Mouse (Mus musculus) neural tube, embryonic 13.5 days (tissue): ENCODE measurements around the gene Stx16. TPM values are rescaled to one million over a fixed set of nuclear protein-coding genes. Genes with fewer than 3 reads are reported as not detected.

ENCODE experiments used
- ATAC-seq: fragments of 200-750 bp; cut with Nextera tagmentation; 2 replicates; pipeline ENCODE4 v1.8.0; 2017; ENCODE audit warnings: low read depth, mild to moderate bottlenecking, moderate TSS enrichment, moderate library complexity
- H3K27ac ChIP-seq: fragments of 300-500 bp; sonication (generic); replicated peaks from 2 replicates; pipeline ENCODE4 v1.5.1; 2015; ENCODE audit warnings: moderate library complexity, mild to moderate bottlenecking, inconsistent platforms
- H3K27me3 ChIP-seq: fragments of 300-500 bp; sonication (generic); 2 replicates; pipeline ENCODE4 v1.6.1; 2015; ENCODE audit warnings: mild to moderate bottlenecking, inconsistent platforms
- H3K36me3 ChIP-seq: fragments of 300-500 bp; sonication (generic); 2 replicates; pipeline ENCODE4 v1.6.1; 2015; ENCODE audit warnings: mild to moderate bottlenecking, inconsistent platforms
- H3K4me1 ChIP-seq: fragments of 300-500 bp; sonication (generic); replicated peaks from 2 replicates; pipeline ENCODE4 v1.6.1; 2015; ENCODE audit warnings: inconsistent platforms
- H3K4me2 ChIP-seq: fragments of 300-500 bp; sonication (generic); 2 replicates; pipeline ENCODE4 v1.6.1; 2015; ENCODE audit warnings: inconsistent platforms, mild to moderate bottlenecking, moderate library complexity
- H3K4me3 ChIP-seq: fragments of 300-500 bp; sonication (generic); 2 replicates; pipeline ENCODE4 v1.5.1; 2015; ENCODE audit warnings: mild to moderate bottlenecking, inconsistent platforms
- H3K9ac ChIP-seq: fragments of 300-500 bp; sonication (generic); 2 replicates; pipeline ENCODE4 v1.6.1; 2015; ENCODE audit warnings: moderate library complexity, mild to moderate bottlenecking, inconsistent platforms
- H3K9me3 ChIP-seq: fragments of 300-500 bp; sonication (generic); 2 replicates; pipeline ENCODE4 v1.6.1; 2016; ENCODE audit warnings: inconsistent platforms
- WGBS: fragments of 180-500 bp; shearing (Covaris S2); methylation state at CpG from one replicate; pipeline ENCODE4 v1.1.7; 2015; 5-methylcytosine and 5-hydroxymethylcytosine counted together
- polyA plus RNA-seq: library from polyadenylated mRNA; unstranded; fragments of >200 nt; fragmentation: Nextera tagmentation; extraction: Ambion mirVana; gene quantifications from 2 replicates; pipeline ENCODE4 v1.2.1, GENCODE M21; 2015

The Stx16 gene
- polyA plus RNA-seq, 1 experiment from 2014 or later, result 10.6 TPM

GRCm38 (mm10) chr2:174116929-174117328 is 40.8 kb downstream of the Stx16 start:
- 0 out of 2 replicates have a peak overlapping the region, but pooled peaks have one; percentile 4 for H3K4me2 ChIP-seq
- peaks cover 20% of the 10 kb centered on the region for H3K36me3 ChIP-seq
- H3K9ac ChIP-seq, result peak overlapping the region; percentile 14; the same call in 1 of the 2 replicates
- H3K27me3 ChIP-seq, result no peaks in the 10 kb centered on the region
- no peak overlapping the region for H3K4me3 ChIP-seq
- 40% methylated on average over 16 of the region's 16 CpGs for WGBS
- H3K4me1 ChIP-seq, result peaks cover 10% of the 10 kb centered on the region; the same call in 1 of the 2 replicates
- ATAC-seq, result no peak
- no peak overlapping the region for H3K27ac ChIP-seq
- H3K9me3 ChIP-seq, result no peaks in the 10 kb centered on the region

GRCm38 (mm10) chr2:174118141-174118540 is 42.0 kb downstream of the Stx16 start:
- peak; percentile 70; the same call in 1 of the 2 replicates for ATAC-seq
- no peak overlapping the region for H3K9ac ChIP-seq
- H3K4me3 ChIP-seq, result no peak overlapping the region
- peaks cover 10% of the 10 kb centered on the region; the same call in 1 of the 2 replicates for H3K4me1 ChIP-seq
- H3K9me3 ChIP-seq, result no peaks in the 10 kb centered on the region
- no peak overlapping the region for H3K27ac ChIP-seq
- H3K36me3 ChIP-seq, result peaks cover 20% of the 10 kb centered on the region
- no peak overlapping the region for H3K4me2 ChIP-seq
- no peaks in the 10 kb centered on the region for H3K27me3 ChIP-seq
- 40% methylated on average over 11 of the region's 11 CpGs for WGBS

- H3K9me3 ChIP-seq, result 0 out of 2 replicates have a peak, but pooled peaks cover 2% of the 10 kb centered on the region
- H3K36me3 ChIP-seq, result peaks cover 29% of the 10 kb centered on the region
- H3K27me3 ChIP-seq, result no peaks in the 10 kb centered on the region
- H3K27ac ChIP-seq, result no peak overlapping the region
- peaks cover 10% of the 10 kb centered on the region; the same call in 1 of the 2 replicates for H3K4me1 ChIP-seq
- ATAC-seq, result no peak
- WGBS, result 95% methylated on average over 11 of the region's 11 CpGs
- no peak overlapping the region for H3K4me3 ChIP-seq
- H3K4me2 ChIP-seq, result no peak overlapping the region
- no peak overlapping the region for H3K9ac ChIP-seq
These were observed 43.2 kb downstream of the Stx16 start for GRCm38 (mm10) chr2:174119259-174119658.

GRCm38 (mm10) chr2:174120631-174121030 is 44.5 kb downstream of the Stx16 start:
- H3K9ac ChIP-seq, result no peak overlapping the region
- H3K4me2 ChIP-seq, result no peak overlapping the region
- no peak overlapping the region for H3K27ac ChIP-seq
- ATAC-seq, result no peak
- 92% methylated on average over 19 of the region's 19 CpGs for WGBS
- H3K36me3 ChIP-seq, result peaks cover 36% of the 10 kb centered on the region
- H3K4me3 ChIP-seq, result no peak overlapping the region
- peaks cover 10% of the 10 kb centered on the region; the same call in 1 of the 2 replicates for H3K4me1 ChIP-seq
- H3K27me3 ChIP-seq, result no peaks in the 10 kb centered on the region
- H3K9me3 ChIP-seq, result peaks cover 10% of the 10 kb centered on the region

- WGBS, result 83% methylated on average over 12 of the region's 12 CpGs
- peaks cover 13% of the 10 kb centered on the region for H3K4me1 ChIP-seq
- H3K27ac ChIP-seq, result no peak overlapping the region
- H3K9me3 ChIP-seq, result peaks cover 10% of the 10 kb centered on the region
- H3K36me3 ChIP-seq, result peaks cover 36% of the 10 kb centered on the region
- H3K4me3 ChIP-seq, result no peak overlapping the region
- H3K27me3 ChIP-seq, result no peaks in the 10 kb centered on the region
- no peak overlapping the region for H3K9ac ChIP-seq
- no peak for ATAC-seq
- H3K4me2 ChIP-seq, result no peak overlapping the region
These were observed 45.4 kb downstream of the Stx16 start for GRCm38 (mm10) chr2:174121411-174121947.

GRCm38 (mm10) chr2:174122331-174122730 is 46.2 kb downstream of the Stx16 start:
- ATAC-seq, result no peak
- WGBS, result 95% methylated on average over 2 of the region's 2 CpGs

GRCm38 (mm10) chr2:174123731-174124130 is 47.6 kb downstream of the Stx16 start:
- Histone ChIP-seq H3K4me2 (no peak overlapping the region), H3K27ac (no peak overlapping the region), H3K9ac (no peak overlapping the region), H3K27me3 (no peaks in the 10 kb centered on the region), H3K36me3 (peaks cover 36% of the 10 kb centered on the region), H3K4me3 (no peak overlapping the region), H3K9me3 (peaks cover 10% of the 10 kb centered on the region), H3K4me1 (peaks cover 16% of the 10 kb centered on the region)
- 84% methylated on average over 3 of the region's 3 CpGs for WGBS
- no peak for ATAC-seq

More at GRCm38 (mm10) chr2:174122331-174122730, 46.2 kb downstream of the Stx16 start:
- Histone ChIP-seq H3K9me3 (peaks cover 10% of the 10 kb centered on the region), H3K4me1 (peaks cover 14% of the 10 kb centered on the region), H3K36me3 (peaks cover 36% of the 10 kb centered on the region), H3K27me3 (no peaks in the 10 kb centered on the region), H3K4me3 (no peak overlapping the region), H3K9ac (no peak overlapping the region), H3K4me2 (no peak overlapping the region), H3K27ac (no peak overlapping the region)

GRCm38 (mm10) chr2:174126522-174127375 is 50.6 kb downstream of the Stx16 start:
- H3K4me1 ChIP-seq, result peaks cover 16% of the 10 kb centered on the region
- peak; percentile 83 for ATAC-seq
- peak overlapping the region; percentile 38; the same call in 1 of the 2 replicates for H3K27ac ChIP-seq
- H3K4me2 ChIP-seq, result peak overlapping the region; percentile 39
- H3K9ac ChIP-seq, result peak overlapping the region; percentile 48; the same call in 1 of the 2 replicates
- 10% methylated on average over 21 of the region's 21 CpGs for WGBS
- peaks cover 18% of the 10 kb centered on the region for H3K36me3 ChIP-seq
- no peaks in the 10 kb centered on the region for H3K27me3 ChIP-seq
- peaks cover 10% of the 10 kb centered on the region for H3K9me3 ChIP-seq
- no peak overlapping the region for H3K4me3 ChIP-seq

GRCm38 (mm10) chr2:174127376-174127713 is 51.2 kb downstream of the Stx16 start:
- H3K27ac ChIP-seq, result no peak overlapping the region; the same call in 1 of the 2 replicates
- 25% methylated on average over 6 of the region's 6 CpGs for WGBS
- H3K27me3 ChIP-seq, result no peaks in the 10 kb centered on the region
- H3K9me3 ChIP-seq, result peaks cover 10% of the 10 kb centered on the region
- no peak overlapping the region for H3K4me3 ChIP-seq
- peak overlapping the region; percentile 39 for H3K4me2 ChIP-seq
- peaks cover 16% of the 10 kb centered on the region for H3K4me1 ChIP-seq
- ATAC-seq, result peak; percentile 42; the same call in 1 of the 2 replicates
- H3K36me3 ChIP-seq, result peaks cover 16% of the 10 kb centered on the region
- H3K9ac ChIP-seq, result peak overlapping the region; percentile 48; the same call in 1 of the 2 replicates

GRCm38 (mm10) chr2:174128926-174129325 is 52.8 kb downstream of the Stx16 start:
- 80% methylated on average over 6 of the region's 6 CpGs for WGBS
- Histone ChIP-seq H3K4me1 (peaks cover 16% of the 10 kb centered on the region), H3K4me3 (no peak overlapping the region), H3K36me3 (peaks cover 11% of the 10 kb centered on the region), H3K27me3 (no peaks in the 10 kb centered on the region), H3K9ac (no peak overlapping the region), H3K4me2 (no peak overlapping the region), H3K9me3 (peaks cover 10% of the 10 kb centered on the region), H3K27ac (no peak overlapping the region)
- ATAC-seq, result no peak

- Histone ChIP-seq H3K4me2 (no peak overlapping the region), H3K4me1 (peaks cover 16% of the 10 kb centered on the region), H3K4me3 (no peak overlapping the region), H3K9ac (no peak overlapping the region), H3K27ac (no peak overlapping the region), H3K27me3 (no peaks in the 10 kb centered on the region), H3K36me3 (no peaks in the 10 kb centered on the region), H3K9me3 (no peaks in the 10 kb centered on the region)
- no peak for ATAC-seq
- WGBS, result 82% methylated on average over 8 of the region's 8 CpGs
These were observed 54.5 kb downstream of the Stx16 start for GRCm38 (mm10) chr2:174130468-174131097.
